Mouse (Mus musculus) midbrain, embryonic 12.5 days (tissue): ENCODE measurements at regions not wholly inside any gene's neighbourhood (a gene's known extent, or its start where the extent isn't known, plus 50 kb on each side); places are given as distances from the start of the nearest gene placed in this dataset.

Source experiments
- ATAC-seq: fragments of 200-750 bp; cut with Nextera tagmentation; 2 replicates; pipeline ENCODE4 v1.8.0; 2017; ENCODE audit warnings: low read depth, moderate TSS enrichment, moderate library complexity; ENCODE audit not compliant: low FRiP score
- H3K27ac ChIP-seq: fragments of 300-500 bp; sonication (generic); replicated peaks from 2 replicates; pipeline ENCODE4 v1.5.1; 2016; ENCODE audit warnings: mild to moderate bottlenecking
- H3K27me3 ChIP-seq: fragments of 300-500 bp; sonication (generic); 2 replicates; pipeline ENCODE4 v1.6.1; 2016; ENCODE audit warnings: mild to moderate bottlenecking
- H3K36me3 ChIP-seq: fragments of 300-500 bp; sonication (generic); 2 replicates; pipeline ENCODE4 v1.6.1; 2016
- H3K4me1 ChIP-seq: fragments of 300-500 bp; sonication (generic); 2 replicates; pipeline ENCODE4 v1.6.1; 2016
- H3K4me2 ChIP-seq: fragments of 300-500 bp; sonication (generic); replicated peaks from 2 replicates; pipeline ENCODE4 v1.6.1; 2016; ENCODE audit warnings: mild to moderate bottlenecking, moderate library complexity
- H3K4me3 ChIP-seq: fragments of 300-500 bp; sonication (generic); 2 replicates; pipeline ENCODE4 v1.5.1; 2016; ENCODE audit warnings: mild to moderate bottlenecking
- H3K9ac ChIP-seq: fragments of 300-500 bp; sonication (generic); replicated peaks from 2 replicates; pipeline ENCODE4 v1.6.1; 2016; ENCODE audit warnings: mild to moderate bottlenecking, moderate library complexity
- H3K9me3 ChIP-seq: fragments of 300-500 bp; sonication (generic); 2 replicates; pipeline ENCODE4 v1.6.1; 2016; ENCODE audit warnings: mild to moderate bottlenecking
- WGBS: fragments of 180-500 bp; shearing (Covaris S2); methylation state at CpG from one replicate; pipeline ENCODE4 v1.1.7; 2016; 5-methylcytosine and 5-hydroxymethylcytosine counted together

DNA sequence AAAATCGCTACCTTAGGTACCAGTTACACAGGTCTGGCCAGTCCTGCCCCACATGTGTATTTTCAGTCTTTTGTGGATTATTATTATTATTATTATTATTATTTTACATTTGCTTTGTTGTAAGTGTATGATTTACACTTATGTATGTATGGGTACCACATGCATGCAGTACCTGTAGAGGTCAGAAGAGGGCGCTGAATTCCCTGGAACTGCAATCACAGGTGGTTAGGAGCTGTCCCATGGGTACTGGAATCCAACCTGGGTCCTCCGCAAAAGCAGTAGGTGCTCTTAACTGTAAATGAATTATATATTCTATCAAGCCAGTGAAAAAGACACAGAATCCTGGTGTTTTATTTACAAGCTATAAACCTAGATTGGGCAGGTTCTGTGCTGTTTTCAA lies 131.4 kb upstream of the Psmd7 start:
- Histone ChIP-seq H3K4me1 (no peaks in the 10 kb centered on the region), H3K27ac (no peak overlapping the region), H3K36me3 (no peaks in the 10 kb centered on the region), H3K9me3 (no peaks in the 10 kb centered on the region), H3K4me2 (no peak overlapping the region), H3K4me3 (no peak overlapping the region), H3K9ac (no peak overlapping the region), H3K27me3 (no peaks in the 10 kb centered on the region)
- no peak for ATAC-seq
- 65% methylated on average over 3 of the region's 3 CpGs for WGBS

DNA sequence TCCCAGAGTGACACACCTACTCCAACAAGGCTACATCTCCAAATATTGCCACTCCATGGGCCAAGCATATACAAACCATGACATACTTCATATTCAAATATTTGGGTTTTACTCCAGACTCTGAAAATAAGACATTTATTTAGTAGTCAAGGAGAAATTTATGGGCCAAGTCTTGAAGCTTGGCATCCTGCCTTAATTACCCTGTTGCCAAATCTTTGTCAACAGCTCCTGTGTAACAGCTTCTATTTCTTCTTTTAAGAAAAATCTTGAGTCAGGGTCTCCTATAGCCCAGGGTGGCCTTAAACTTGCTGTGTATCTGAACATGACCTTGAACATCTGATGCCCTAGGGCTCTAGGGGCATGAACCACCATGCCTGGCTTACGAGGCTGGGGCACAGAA lies 138.5 kb upstream of the Psmd7 start:
- no peaks in the 10 kb centered on the region for H3K9me3 ChIP-seq
- H3K9ac ChIP-seq, result no peak overlapping the region
- no peaks in the 10 kb centered on the region for H3K4me1 ChIP-seq
- H3K27ac ChIP-seq, result no peak overlapping the region
- H3K4me3 ChIP-seq, result no peak overlapping the region
- H3K27me3 ChIP-seq, result no peaks in the 10 kb centered on the region
- 94% methylated on average over 1 of the region's 1 CpGs for WGBS
- no peak for ATAC-seq
- H3K4me2 ChIP-seq, result no peak overlapping the region
- no peaks in the 10 kb centered on the region for H3K36me3 ChIP-seq

- 94% methylated on average over 6 of the region's 6 CpGs for WGBS
- no peaks in the 10 kb centered on the region for H3K27me3 ChIP-seq
- H3K4me1 ChIP-seq, result no peaks in the 10 kb centered on the region
- no peak for ATAC-seq
- H3K4me2 ChIP-seq, result no peak overlapping the region
- H3K27ac ChIP-seq, result no peak overlapping the region
- H3K9ac ChIP-seq, result no peak overlapping the region
- no peak overlapping the region for H3K4me3 ChIP-seq
- H3K9me3 ChIP-seq, result no peaks in the 10 kb centered on the region
- H3K36me3 ChIP-seq, result no peaks in the 10 kb centered on the region
Observed at GRCm38 (mm10) chr8:107727276-107727675, 139.0 kb upstream of the Psmd7 start.

GRCm38 (mm10) chr8:107739091-107739490 lies 150.8 kb upstream of the Psmd7 start:
- H3K4me3 ChIP-seq, result no peak overlapping the region
- no peaks in the 10 kb centered on the region for H3K27me3 ChIP-seq
- H3K36me3 ChIP-seq, result no peaks in the 10 kb centered on the region
- H3K9me3 ChIP-seq, result peaks cover 12% of the 10 kb centered on the region
- H3K4me1 ChIP-seq, result no peaks in the 10 kb centered on the region
- WGBS, result 73% methylated on average over 9 of the region's 9 CpGs
- no peak overlapping the region for H3K9ac ChIP-seq
- ATAC-seq, result no peak
- no peak overlapping the region for H3K4me2 ChIP-seq
- H3K27ac ChIP-seq, result no peak overlapping the region

GRCm38 (mm10) chr8:107757083-107757482 lies 168.8 kb upstream of the Psmd7 start:
- WGBS, result 82% methylated on average over 7 of the region's 7 CpGs

DNA sequence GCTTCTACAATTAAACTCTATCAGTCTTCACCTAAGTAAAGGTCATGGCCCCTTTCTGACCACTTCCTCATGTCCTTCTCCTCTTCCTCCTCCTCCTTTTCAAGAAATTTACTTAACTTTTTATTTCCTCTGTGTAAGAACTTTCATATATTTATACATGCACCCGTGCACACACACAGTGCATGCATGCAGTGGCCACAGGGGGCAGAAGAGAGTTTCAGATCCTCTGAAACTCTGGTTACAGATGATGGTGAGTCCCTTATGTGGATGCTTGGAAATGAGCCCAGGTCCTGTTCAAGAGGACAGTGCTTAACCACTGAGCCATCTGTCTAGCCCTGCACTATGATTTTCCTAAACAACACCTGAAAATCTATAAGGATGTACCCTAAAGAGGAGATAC lies 170.4 kb upstream of the Psmd7 start:
- Histone ChIP-seq H3K4me1 (no peaks in the 10 kb centered on the region), H3K4me2 (no peak overlapping the region), H3K9ac (no peak overlapping the region), H3K27me3 (no peaks in the 10 kb centered on the region), H3K36me3 (no peaks in the 10 kb centered on the region), H3K9me3 (peaks cover 3% of the 10 kb centered on the region; the same call in 1 of the 2 replicates), H3K27ac (no peak overlapping the region), H3K4me3 (no peak overlapping the region)
- ATAC-seq, result no peak
- 83% methylated on average over 1 of the region's 1 CpGs for WGBS

More at GRCm38 (mm10) chr8:107757083-107757482, 168.8 kb upstream of the Psmd7 start:
- H3K4me2 ChIP-seq, result no peak overlapping the region
- no peaks in the 10 kb centered on the region for H3K4me1 ChIP-seq
- no peaks in the 10 kb centered on the region for H3K27me3 ChIP-seq
- H3K36me3 ChIP-seq, result no peaks in the 10 kb centered on the region
- ATAC-seq, result no peak
- H3K27ac ChIP-seq, result no peak overlapping the region
- H3K9me3 ChIP-seq, result no peaks in the 10 kb centered on the region
- no peak overlapping the region for H3K4me3 ChIP-seq
- no peak overlapping the region for H3K9ac ChIP-seq

GRCm38 (mm10) chr8:107776906-107777305 lies 165.5 kb upstream of the Zfhx3 start:
- no peaks in the 10 kb centered on the region for H3K27me3 ChIP-seq
- H3K4me2 ChIP-seq, result no peak overlapping the region; the same call in 1 of the 2 replicates
- H3K9ac ChIP-seq, result no peak overlapping the region
- peaks cover 9% of the 10 kb centered on the region; the same call in 1 of the 2 replicates for H3K4me1 ChIP-seq
- H3K9me3 ChIP-seq, result no peaks in the 10 kb centered on the region
- no peak for ATAC-seq
- H3K27ac ChIP-seq, result no peak overlapping the region
- H3K36me3 ChIP-seq, result no peaks in the 10 kb centered on the region
- H3K4me3 ChIP-seq, result no peak overlapping the region
- WGBS, result 3% methylated on average over 5 of the region's 5 CpGs

DNA sequence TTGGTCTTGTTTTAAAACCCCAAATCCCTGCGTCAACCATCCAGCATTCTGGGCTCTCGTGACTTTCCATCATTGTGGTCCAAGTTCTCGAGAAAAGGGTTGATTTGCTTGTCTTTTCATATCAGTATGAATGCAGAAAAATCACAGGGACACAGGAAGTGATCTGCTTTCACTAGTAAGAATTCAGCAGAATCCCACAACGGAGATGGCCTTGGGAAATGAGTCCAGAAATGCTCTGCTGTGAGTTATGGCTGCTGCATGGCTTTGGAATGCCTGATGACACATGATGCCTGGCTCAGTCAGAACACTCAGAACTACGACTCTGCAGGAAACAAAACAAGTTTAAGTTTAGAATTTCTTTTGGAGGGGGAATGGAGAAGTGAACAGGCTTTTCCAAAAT lies 156.7 kb upstream of the Zfhx3 start:
- Histone ChIP-seq H3K9ac (no peak overlapping the region), H3K9me3 (no peaks in the 10 kb centered on the region), H3K36me3 (no peaks in the 10 kb centered on the region), H3K4me3 (no peak overlapping the region), H3K4me2 (no peak overlapping the region), H3K27me3 (no peaks in the 10 kb centered on the region), H3K27ac (no peak overlapping the region), H3K4me1 (no peaks in the 10 kb centered on the region)
- 81% methylated on average over 5 of the region's 5 CpGs for WGBS
- ATAC-seq, result no peak

GRCm38 (mm10) chr8:107792286-107792685 lies 150.2 kb upstream of the Zfhx3 start:
- 90% methylated on average over 3 of the region's 3 CpGs for WGBS
- Histone ChIP-seq H3K36me3 (no peaks in the 10 kb centered on the region), H3K4me2 (no peak overlapping the region), H3K9me3 (no peaks in the 10 kb centered on the region), H3K4me1 (no peaks in the 10 kb centered on the region), H3K4me3 (no peak overlapping the region), H3K27ac (no peak overlapping the region), H3K9ac (no peak overlapping the region), H3K27me3 (no peaks in the 10 kb centered on the region)
- ATAC-seq, result no peak

DNA sequence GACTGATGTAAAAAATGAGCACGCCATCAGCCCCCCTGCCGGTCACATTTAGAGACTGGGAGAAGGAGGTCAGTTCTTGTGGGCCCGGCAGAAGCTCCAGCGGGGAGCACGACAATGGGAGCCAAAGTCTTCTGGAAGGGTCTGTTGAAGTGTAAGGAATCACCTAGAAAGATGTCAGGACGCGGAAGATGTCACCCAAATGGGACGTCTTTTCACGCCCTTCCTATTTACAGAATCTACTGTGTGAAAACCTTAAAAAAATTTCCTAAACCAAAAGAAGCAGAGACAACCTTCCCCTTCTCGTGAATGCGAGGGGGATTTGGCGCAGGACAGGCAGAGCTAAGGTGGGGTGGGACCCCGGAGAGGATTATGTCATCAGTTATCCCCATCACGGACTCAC lies 127.5 kb upstream of the Zfhx3 start:
- Histone ChIP-seq H3K36me3 (no peaks in the 10 kb centered on the region), H3K4me3 (no peak overlapping the region), H3K27ac (no peak overlapping the region), H3K9ac (no peak overlapping the region), H3K4me1 (peaks cover 4% of the 10 kb centered on the region; the same call in 1 of the 2 replicates), H3K4me2 (no peak overlapping the region), H3K27me3 (no peaks in the 10 kb centered on the region; the same call in 1 of the 2 replicates), H3K9me3 (no peaks in the 10 kb centered on the region)
- WGBS, result 58% methylated on average over 14 of the region's 14 CpGs
- no peak for ATAC-seq

GRCm38 (mm10) chr8:107815775-107816174 lies 126.7 kb upstream of the Zfhx3 start:
- peaks cover 11% of the 10 kb centered on the region; the same call in 1 of the 2 replicates for H3K4me1 ChIP-seq
- H3K9me3 ChIP-seq, result no peaks in the 10 kb centered on the region
- ATAC-seq, result no peak
- H3K36me3 ChIP-seq, result no peaks in the 10 kb centered on the region
- H3K4me3 ChIP-seq, result no peak overlapping the region
- H3K27ac ChIP-seq, result no peak overlapping the region
- no peak overlapping the region for H3K4me2 ChIP-seq
- WGBS, result 27% methylated on average over 3 of the region's 3 CpGs
- H3K27me3 ChIP-seq, result no peaks in the 10 kb centered on the region; the same call in 1 of the 2 replicates
- no peak overlapping the region for H3K9ac ChIP-seq

GRCm38 (mm10) chr8:107817796-107818195 lies 124.6 kb upstream of the Zfhx3 start:
- Histone ChIP-seq H3K4me1 (peaks cover 16% of the 10 kb centered on the region; the same call in 1 of the 2 replicates), H3K27me3 (peaks cover 7% of the 10 kb centered on the region), H3K4me2 (no peak overlapping the region), H3K36me3 (no peaks in the 10 kb centered on the region), H3K27ac (no peak overlapping the region), H3K9ac (no peak overlapping the region), H3K4me3 (no peak overlapping the region), H3K9me3 (no peaks in the 10 kb centered on the region)
- WGBS, result 83% methylated on average over 9 of the region's 9 CpGs
- no peak for ATAC-seq

GRCm38 (mm10) chr8:107820174-107820760 lies 122.2 kb upstream of the Zfhx3 start:
- Histone ChIP-seq H3K36me3 (no peaks in the 10 kb centered on the region), H3K27me3 (peaks cover 11% of the 10 kb centered on the region), H3K4me1 (peaks cover 29% of the 10 kb centered on the region), H3K27ac (peak overlapping the region; percentile 52), H3K4me3 (no peak overlapping the region), H3K4me2 (peak overlapping the region; percentile 23), H3K9ac (0 out of 2 replicates have a peak overlapping the region, but pooled peaks have one; percentile 31), H3K9me3 (no peaks in the 10 kb centered on the region)
- no peak for ATAC-seq
- WGBS, result under 1% methylated on average over 8 of the region's 8 CpGs
